Mouse (Mus musculus): Measurements from ENCODE around the gene Gbe1. TPM values are rescaled to one million over a fixed set of nuclear protein-coding genes. Genes with fewer than 3 reads are reported as not detected.
A peak's percentile ranks its signal among the peaks of the same experiment; 100 is the strongest.

Gbe1 gene
- total RNA-seq, 2 experiments from 2014 or later: 8.8 to 9.7 TPM

DNA sequence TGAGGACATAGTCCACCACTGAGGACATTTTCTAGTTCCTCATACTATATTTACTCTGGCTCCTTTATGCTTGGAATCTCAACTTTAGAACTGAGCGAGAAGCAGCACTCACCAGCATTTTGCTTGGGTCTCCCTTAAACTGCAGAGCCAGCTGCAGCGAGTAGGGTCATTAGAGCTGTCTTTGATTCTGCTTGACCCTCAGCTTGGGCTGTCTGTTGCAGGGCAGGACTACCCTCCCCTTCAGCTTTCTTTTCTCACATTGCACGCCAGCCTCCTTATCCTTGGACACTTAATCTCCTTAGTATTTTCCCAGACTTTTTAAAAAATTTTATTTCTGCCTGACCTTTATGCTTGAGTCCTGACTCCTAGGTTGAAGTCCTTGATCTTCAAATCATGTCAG is 237.1 kb downstream of the Gbe1 start:
- ATAC-seq (replicated peaks; ENCODE audit: low FRiP score, low TSS enrichment, poor library complexity, severe bottlenecking): no peak

DNA sequence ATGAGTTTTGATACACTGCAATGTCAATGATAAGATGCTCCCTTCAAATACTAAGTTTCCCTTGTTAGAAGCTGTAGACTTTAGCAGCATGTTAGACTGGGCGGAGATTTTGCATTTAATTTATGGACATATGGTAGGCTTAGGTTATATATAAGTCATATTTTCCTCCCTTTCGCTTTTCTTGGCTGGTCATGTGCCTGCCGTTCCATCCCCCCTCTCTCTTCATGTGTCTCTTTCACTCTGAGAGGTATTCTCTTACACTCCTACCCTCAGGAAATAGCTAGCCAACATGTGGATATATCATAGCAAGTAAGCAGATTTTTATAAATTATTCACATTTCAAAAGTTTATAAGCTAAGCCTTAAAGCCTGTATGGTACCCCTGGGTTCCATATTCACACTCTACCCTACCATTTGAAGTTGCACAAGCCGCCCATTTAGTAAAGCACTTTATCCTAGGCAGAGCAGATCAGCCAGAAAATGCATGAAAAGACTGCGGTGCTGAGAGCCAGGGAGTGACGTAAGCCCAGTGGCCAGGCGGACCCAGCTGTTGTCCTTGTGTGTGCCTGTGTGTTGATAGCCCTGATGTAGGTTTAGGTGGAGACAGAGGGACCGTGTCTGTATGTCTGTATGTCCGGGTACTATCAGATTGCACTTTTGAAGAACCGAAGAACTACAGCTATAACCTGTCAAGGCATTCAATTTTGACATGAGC is 248.0 kb downstream of the Gbe1 start:
- ATAC-seq (replicated peaks; ENCODE audit: low FRiP score, low TSS enrichment, poor library complexity, severe bottlenecking): no peak

DNA sequence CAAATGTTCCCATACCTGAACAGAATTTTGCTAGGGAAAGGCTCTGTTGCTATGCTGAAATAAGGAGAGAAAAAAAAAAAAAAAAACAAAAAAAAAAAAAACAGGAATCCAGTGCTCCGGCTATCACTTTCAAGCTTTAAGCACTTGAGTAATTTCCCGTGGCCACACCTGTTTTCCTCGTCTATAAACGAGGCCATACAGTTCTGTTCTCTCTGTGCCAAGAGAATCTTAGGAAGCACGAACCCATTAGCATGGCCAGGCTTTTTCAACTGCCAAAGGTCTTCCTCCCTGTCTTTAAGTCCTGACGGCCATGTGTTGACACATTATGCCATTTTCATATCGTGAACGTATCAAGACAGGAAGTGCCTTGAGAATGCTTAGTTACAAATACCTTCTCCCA is 248.8 kb downstream of the Gbe1 start:
- no peak for ATAC-seq (replicated peaks; ENCODE audit: low FRiP score, low TSS enrichment, poor library complexity, severe bottlenecking)

DNA sequence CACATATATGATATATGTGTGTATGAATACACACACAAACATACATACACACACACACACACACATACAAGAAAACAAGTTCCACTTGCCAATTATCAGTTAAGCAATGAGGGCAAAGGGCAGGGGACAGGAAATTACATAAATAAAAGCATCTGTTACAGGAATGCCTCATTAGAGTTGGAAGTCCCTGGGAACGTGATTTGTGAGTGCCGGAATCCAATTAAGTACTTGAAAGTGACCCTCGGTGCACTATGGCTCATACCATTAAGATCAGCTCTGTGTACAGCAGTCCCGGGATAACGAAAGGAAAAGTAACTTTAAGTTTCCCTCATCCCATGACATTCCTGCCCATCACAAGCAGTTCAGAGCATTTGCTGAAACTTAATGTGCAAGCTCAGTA is 249.7 kb downstream of the Gbe1 start:
- no peak for ATAC-seq (replicated peaks; ENCODE audit: low FRiP score, low TSS enrichment, poor library complexity, severe bottlenecking)

DNA sequence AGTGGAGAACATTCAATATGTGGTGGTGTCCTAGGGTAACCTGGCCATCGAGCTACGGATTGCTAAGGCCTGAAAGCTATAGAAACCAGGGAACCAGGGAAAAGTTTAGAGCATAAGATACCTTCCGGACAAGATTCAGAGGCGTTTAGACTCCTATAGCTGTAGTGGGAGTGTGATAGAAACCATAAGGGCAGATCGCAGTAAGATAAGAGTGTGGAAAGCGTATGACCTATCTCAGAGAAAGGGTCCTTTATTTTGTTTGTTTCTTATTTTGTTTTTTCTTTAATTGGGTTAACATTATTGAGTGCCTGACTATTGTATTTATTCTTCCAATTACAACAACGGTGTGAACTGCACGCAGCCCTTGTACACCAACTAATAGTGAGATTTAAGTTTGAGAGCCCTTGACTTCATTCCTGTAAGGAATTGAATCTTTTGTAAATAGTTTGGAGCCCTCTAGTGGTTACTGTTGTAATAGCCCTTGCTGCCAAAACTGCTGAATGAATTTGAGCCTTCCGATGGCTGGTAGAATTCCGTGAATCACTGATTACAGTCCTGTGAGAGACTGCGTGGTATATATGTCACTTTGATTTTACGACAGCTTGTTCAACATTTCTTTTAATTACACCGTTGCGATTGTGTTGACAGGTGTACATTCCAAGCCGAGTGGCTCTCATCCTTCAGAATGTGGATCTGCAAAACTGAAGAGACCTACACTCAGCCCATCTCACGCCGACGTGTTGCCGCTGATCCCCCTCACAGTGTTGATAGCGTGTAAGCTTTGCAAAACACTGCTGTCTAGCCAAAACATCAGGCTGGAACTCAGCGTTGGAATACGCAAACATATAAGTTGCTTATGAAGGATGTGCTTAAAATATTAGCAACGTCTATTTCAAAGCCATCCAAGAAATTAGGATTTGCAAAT is 254.9 kb downstream of the Gbe1 start:
- ATAC-seq (replicated peaks; ENCODE audit: low FRiP score, low TSS enrichment, poor library complexity, severe bottlenecking): peak; percentile 75

DNA sequence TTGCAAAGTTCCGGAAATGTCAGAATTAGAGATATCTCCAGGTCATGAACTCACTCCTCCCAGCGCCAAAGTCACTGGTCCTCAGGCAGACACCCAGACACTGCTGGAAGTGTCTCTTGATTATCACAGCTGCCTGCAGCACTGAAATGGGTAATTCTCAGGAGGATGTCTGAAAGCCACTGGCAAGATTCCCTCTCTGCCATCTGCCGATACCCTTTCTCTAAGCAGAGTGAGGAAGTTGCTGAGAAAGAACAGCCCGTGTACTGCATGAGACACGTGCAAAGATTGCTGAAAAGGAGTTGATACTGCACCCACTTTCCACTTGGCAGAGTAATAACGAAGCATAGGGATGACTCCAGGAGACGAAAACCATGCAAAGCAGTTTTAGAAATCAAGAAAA is 272.2 kb downstream of the Gbe1 start:
- ATAC-seq (replicated peaks; ENCODE audit: low FRiP score, low TSS enrichment, poor library complexity, severe bottlenecking): no peak

DNA sequence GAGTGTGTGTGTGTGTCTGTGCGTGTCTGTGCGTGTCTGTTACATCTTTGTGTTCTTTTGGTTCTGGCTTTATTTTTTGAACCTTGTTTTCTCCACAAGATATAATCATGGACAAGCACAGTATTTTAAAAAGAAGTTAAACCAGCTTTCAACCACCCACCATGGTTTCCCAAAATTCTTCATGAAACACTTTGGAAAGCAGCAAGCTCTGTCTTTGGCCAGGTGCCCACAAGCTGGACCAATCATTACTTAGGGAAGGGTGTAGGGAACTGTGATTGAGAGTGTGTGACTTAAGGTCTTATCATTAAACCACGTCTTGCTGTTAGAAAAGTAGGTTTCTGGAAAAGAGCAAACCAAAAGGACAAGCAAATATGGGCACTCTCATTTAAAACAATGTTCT is 288.6 kb downstream of the Gbe1 start:
- ATAC-seq (replicated peaks; ENCODE audit: low FRiP score, low TSS enrichment, poor library complexity, severe bottlenecking): no peak

DNA sequence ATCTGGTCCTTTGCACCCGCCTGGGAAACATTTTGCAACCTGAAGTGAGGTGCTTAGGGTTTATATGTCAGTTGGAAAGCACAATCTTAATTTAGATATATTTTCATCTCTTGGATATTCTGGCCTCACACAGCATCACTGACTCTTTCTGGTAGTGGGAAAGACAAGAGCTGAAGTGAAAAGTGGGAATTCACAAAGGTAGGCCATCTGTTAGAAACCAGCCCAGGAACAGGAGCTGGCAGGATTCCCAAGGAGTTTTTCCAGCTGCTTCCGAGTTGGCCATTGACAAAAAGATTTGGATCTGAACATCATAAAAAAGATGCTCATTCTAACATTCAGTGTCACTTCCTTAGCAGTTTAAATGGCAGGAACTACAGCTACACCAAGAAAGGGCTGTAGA is 294.6 kb downstream of the Gbe1 start:
- no peak for ATAC-seq (replicated peaks; ENCODE audit: low FRiP score, low TSS enrichment, poor library complexity, severe bottlenecking)

DNA sequence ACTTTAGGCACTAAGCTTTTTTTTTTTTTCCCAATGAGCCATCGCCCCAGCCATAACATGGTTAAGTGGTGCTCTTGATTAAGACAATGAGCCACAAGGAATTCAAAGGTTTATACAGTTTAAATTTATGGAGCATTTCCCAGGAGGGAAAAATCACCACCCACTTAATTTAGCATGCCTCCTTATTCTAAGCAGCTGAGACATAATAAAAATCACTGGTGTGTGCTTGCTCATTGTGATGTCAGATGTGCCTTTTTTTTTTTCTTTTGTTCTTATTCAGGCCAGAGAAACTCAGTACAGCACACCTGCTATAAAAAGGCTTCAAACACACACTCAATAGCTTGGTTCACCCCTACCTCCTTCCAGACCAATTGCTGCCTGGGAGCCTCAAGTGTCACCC is 303.9 kb downstream of the Gbe1 start:
- ATAC-seq (replicated peaks; ENCODE audit: low FRiP score, low TSS enrichment, poor library complexity, severe bottlenecking): no peak

DNA sequence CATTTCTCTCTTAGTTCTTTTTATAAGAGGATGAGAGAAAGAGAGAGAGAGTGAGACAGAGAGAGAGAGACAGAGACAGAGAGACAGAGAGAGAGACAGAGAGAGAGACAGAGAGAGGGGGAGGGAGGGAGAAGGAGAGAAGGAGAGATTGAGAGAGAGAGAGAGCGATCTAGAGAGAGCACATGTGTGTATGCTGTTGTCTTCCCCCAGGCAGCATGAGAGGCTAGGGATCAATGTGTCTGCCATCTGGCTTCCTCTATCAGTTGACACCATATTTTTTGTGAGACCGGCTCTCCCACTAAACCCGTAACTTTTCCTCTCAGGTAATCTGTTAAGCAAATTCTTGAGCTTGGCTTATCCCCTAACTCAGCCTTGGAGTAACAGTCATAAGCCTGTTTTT is 304.4 kb downstream of the Gbe1 start:
- ATAC-seq (replicated peaks; ENCODE audit: low FRiP score, low TSS enrichment, poor library complexity, severe bottlenecking): no peak
